9 mouse cellular contexts compared by ENCODE assay signal in genomic region chr7:127017950-127018345, GRCm38 (mm10). TPM values are rescaled to one million over a fixed set of nuclear protein-coding genes. Genes with fewer than 3 reads are reported as not detected.
DNase-seq lines count a peak whose midpoint lies in the region; ATAC-seq and TF ChIP-seq lines count a peak whose summit lies in the region.
"Had no signal": no experiment of that assay in that cellular context is flagged by ENCODE, and none has a peak within 500 bp of the region (broad histone marks: within the 10 kb centered on the region; RNA-seq: fewer than 3 reads in every experiment).

No protein-coding gene starts in this region.

- H3K27me3 ChIP-seq in lung, embryonic 16.5 days (ENCODE audit: control insufficient read depth, insufficient read depth, low read depth, low read length), result no peaks in the 10 kb centered on the region
- no peaks in the 10 kb centered on the region for H3K27me3 ChIP-seq in limb, embryonic 12.5 days

- peak overlapping the region; percentile 98 for H3K27ac ChIP-seq in lung, embryonic 16.5 days (ENCODE audit: low read length)
- H3K27ac ChIP-seq in limb, embryonic 12.5 days, result peak overlapping the region; percentile 80
- 0 out of 2 replicates have a peak overlapping the region, but pooled peaks have one; percentile 6 for H3K27ac ChIP-seq in olfactory bulb, adult 2 months (ENCODE audit: insufficient read depth, low read depth, low read length)

- H3K36me3 ChIP-seq in lung, embryonic 16.5 days (ENCODE audit: control insufficient read depth, insufficient read depth, low read length), result peaks cover 13% of the 10 kb centered on the region
- H3K36me3 ChIP-seq in limb, embryonic 12.5 days, result peaks cover 50% of the 10 kb centered on the region

- H3K4me3 ChIP-seq in lung, embryonic 16.5 days (ENCODE audit: low read length), result no peak overlapping the region
- no peak overlapping the region for H3K4me3 ChIP-seq in lung, adult 2 months (replicated peaks; ENCODE audit: extremely low read depth, low read depth, low read length)
- peak overlapping the region; percentile 12; the same call in 1 of the 2 replicates for H3K4me3 ChIP-seq in limb, embryonic 12.5 days (replicated peaks)
- H3K4me3 ChIP-seq in olfactory bulb, adult 2 months (ENCODE audit: insufficient read depth, low read depth, low read length), result no peak overlapping the region

- peak; percentile 69 for DNase-seq in cerebellum, adult 11-12 months
- DNase-seq in cerebellum, adult 8-10 months, result no peak
- DNase-seq in lung, adult 2 months, result no peak
- DNase-seq in adrenal gland, postnatal 14 days, result no peak
- DNase-seq in adrenal gland, postnatal 10 days, result no peak
- DNase-seq: lung, postnatal 36 days had no signal

- no peak for TF ChIP-seq CTCF in lung, adult 2 months (IDR thresholded peaks at IDR 0.05; ENCODE audit: insufficient read depth, low read length)
- no peak for TF ChIP-seq CTCF in olfactory bulb, adult 2 months (IDR thresholded peaks at IDR 0.05; ENCODE audit: insufficient read depth, low read depth, low read length)

- 31% methylated on average over 6 of the region's 6 CpGs for WGBS in lung, embryonic 16.5 days
- 43% methylated on average over 6 of the region's 6 CpGs for WGBS in lung, adult 2 months
- 46% methylated on average over 6 of the region's 6 CpGs for WGBS in limb, embryonic 12.5 days
- 28% methylated on average over 6 of the region's 6 CpGs for WGBS in olfactory bulb, adult 2 months

- peak overlapping the region; percentile 30 for H3K9ac ChIP-seq in lung, embryonic 16.5 days (ENCODE audit: low read length)
- peak overlapping the region; percentile 45; the same call in 1 of the 2 replicates for H3K9ac ChIP-seq in limb, embryonic 12.5 days (replicated peaks)

- TF ChIP-seq POLR2A in lung, adult 2 months (IDR thresholded peaks at IDR 0.05; ENCODE audit: borderline replicate concordance, extremely low read depth, low read depth, low read length), result no peak
- no peak for TF ChIP-seq POLR2A in olfactory bulb, adult 2 months (IDR thresholded peaks at IDR 0.05; ENCODE audit: insufficient read depth, low read depth, low read length)

- H3K4me2 ChIP-seq in lung, embryonic 16.5 days (ENCODE audit: low read depth, low read length), result peak overlapping the region; percentile 39
- peak overlapping the region; percentile 92 for H3K4me2 ChIP-seq in limb, embryonic 12.5 days

- no peak for ATAC-seq in lung, embryonic 16.5 days (ENCODE audit: low read depth)
- no peak for ATAC-seq in limb, embryonic 12.5 days (ENCODE audit: insufficient number of reproducible peaks, insufficient read depth, low FRiP score, low TSS enrichment, low read depth)

- peaks cover 68% of the 10 kb centered on the region for H3K4me1 ChIP-seq in lung, embryonic 16.5 days (replicated peaks; ENCODE audit: control insufficient read depth, insufficient read depth, low read length)
- peaks cover 17% of the 10 kb centered on the region for H3K4me1 ChIP-seq in lung, adult 2 months (ENCODE audit: control insufficient read depth, insufficient read depth, low read length)
- H3K4me1 ChIP-seq in limb, embryonic 12.5 days (replicated peaks), result peaks cover 76% of the 10 kb centered on the region
- H3K4me1 ChIP-seq in olfactory bulb, adult 2 months (ENCODE audit: control insufficient read depth, insufficient read depth, low read length), result peaks cover 67% of the 10 kb centered on the region

- no peaks in the 10 kb centered on the region for H3K9me3 ChIP-seq in lung, embryonic 16.5 days (ENCODE audit: control insufficient read depth, low read length)
- H3K9me3 ChIP-seq in limb, embryonic 12.5 days, result no peaks in the 10 kb centered on the region

RNA-seq across cellular contexts. Expression of gene Pagr1a, which starts 0.8 kb away (rescaled TPM):
- polyA plus RNA-seq in lung, embryonic 16.5 days (2015; fragmentation: Nextera tagmentation; extraction: Ambion mirVana), result 45.9 and 67.2 TPM in 2 replicates
- polyA plus RNA-seq in lung, adult 2 months (2012; rRNA removed), result 5.7 and 7.5 TPM in 2 replicates
- polyA plus RNA-seq in limb, embryonic 12.5 days (2016; fragmentation: Nextera tagmentation; extraction: Ambion mirVana), result 33.0 and 34.4 TPM in 2 replicates
- not detected in 2 replicates for polyA plus RNA-seq in olfactory bulb, adult 2 months (2012; ENCODE audit: insufficient read depth, insufficient read length, low replicate concordance, missing spikeins)
- 7.9 and 24.6 TPM in 2 replicates for total RNA-seq in adrenal gland, postnatal 14 days (2021)
- 10 to 100 TPM; 10.1 to 19.1 TPM for total RNA-seq in adrenal gland, postnatal 10 days (2021)

RNA-seq across cellular contexts. Expression of gene Pagr1b, which starts 1.7 kb away (rescaled TPM):
- 0.62 and 0.93 TPM in 2 replicates for polyA plus RNA-seq in lung, embryonic 16.5 days (2015; fragmentation: Nextera tagmentation; extraction: Ambion mirVana)
- 2.6 and 2.8 TPM in 2 replicates for polyA plus RNA-seq in lung, adult 2 months (2012; rRNA removed)
- 0.42 and 0.59 TPM in 2 replicates for polyA plus RNA-seq in limb, embryonic 12.5 days (2016; fragmentation: Nextera tagmentation; extraction: Ambion mirVana)
- not detected in 2 replicates for polyA plus RNA-seq in olfactory bulb, adult 2 months (2012; ENCODE audit: insufficient read depth, insufficient read length, low replicate concordance, missing spikeins)
- total RNA-seq in adrenal gland, postnatal 14 days (2021), result 3.0 and 3.2 TPM in 2 replicates
- total RNA-seq in adrenal gland, postnatal 10 days (2021), result not detected

RNA-seq across cellular contexts. Expression of gene Gm42742, which starts 2.9 kb away (rescaled TPM):
- 39.1 and 63.1 TPM in 2 replicates for polyA plus RNA-seq in lung, embryonic 16.5 days (2015; fragmentation: Nextera tagmentation; extraction: Ambion mirVana)
- polyA plus RNA-seq in lung, adult 2 months (2012; rRNA removed), result 26.5 and 38.8 TPM in 2 replicates
- polyA plus RNA-seq in limb, embryonic 12.5 days (2016; fragmentation: Nextera tagmentation; extraction: Ambion mirVana), result 73.7 and 81.2 TPM in 2 replicates
- polyA plus RNA-seq in olfactory bulb, adult 2 months (2012; ENCODE audit: insufficient read depth, insufficient read length, low replicate concordance, missing spikeins), result not detected in 2 replicates
- total RNA-seq in adrenal gland, postnatal 14 days (2021), result 8.4 and 26.9 TPM in 2 replicates
- 10 to 100 TPM; 17.7 to 22.5 TPM for total RNA-seq in adrenal gland, postnatal 10 days (2021)

RNA-seq across cellular contexts. Expression of gene Prrt2, which starts 3.1 kb away (rescaled TPM):
- 4.5 TPM in 2 replicates for polyA plus RNA-seq in lung, embryonic 16.5 days (2015; fragmentation: Nextera tagmentation; extraction: Ambion mirVana)
- polyA plus RNA-seq in lung, adult 2 months (2012; rRNA removed), result 8.1 and 9.8 TPM in 2 replicates
- 3.1 and 6.4 TPM in 2 replicates for polyA plus RNA-seq in limb, embryonic 12.5 days (2016; fragmentation: Nextera tagmentation; extraction: Ambion mirVana)
- polyA plus RNA-seq in olfactory bulb, adult 2 months (2012; ENCODE audit: insufficient read depth, insufficient read length, low replicate concordance, missing spikeins), result not detected in 2 replicates
- 3.5 and 4.6 TPM in 2 replicates for total RNA-seq in adrenal gland, postnatal 14 days (2021)
- 1 to 10 TPM; 3.1 to 5.8 TPM for total RNA-seq in adrenal gland, postnatal 10 days (2021)

RNA-seq across cellular contexts. Expression of gene Mvp, which starts 3.5 kb away (rescaled TPM):
- polyA plus RNA-seq in lung, embryonic 16.5 days (2015; fragmentation: Nextera tagmentation; extraction: Ambion mirVana), result 14.9 and 17.9 TPM in 2 replicates
- polyA plus RNA-seq in lung, adult 2 months (2012; rRNA removed), result 82.2 and 125 TPM in 2 replicates
- polyA plus RNA-seq in limb, embryonic 12.5 days (2016; fragmentation: Nextera tagmentation; extraction: Ambion mirVana), result 4.1 and 4.6 TPM in 2 replicates
- polyA plus RNA-seq in olfactory bulb, adult 2 months (2012; ENCODE audit: insufficient read depth, insufficient read length, low replicate concordance, missing spikeins), result not detected in 2 replicates
- total RNA-seq in adrenal gland, postnatal 14 days (2021), result 61.7 and 63.8 TPM in 2 replicates
- 10 to 100 TPM; 55.7 to 60.9 TPM for total RNA-seq in adrenal gland, postnatal 10 days (2021)

Comparison
In these comparisons a context has a peak if more than half of its experiments do, and no peak if none do; other contexts are left out.
1. H3K27ac ChIP-seq: peak in every context shown above with its lines; median percentile 98 in lung, embryonic 16.5 days; 80 in limb, embryonic 12.5 days; 6 in olfactory bulb, adult 2 months.
2. RNA of gene Gm42742, which starts 2.9 kb away (polyA plus RNA-seq): 73.7 to 81.2 TPM in limb, embryonic 12.5 days, 39.1 to 63.1 TPM in lung, embryonic 16.5 days and 26.5 to 38.8 TPM in lung, adult 2 months; not detected in olfactory bulb, adult 2 months; every median in the first group is over 10 times any median in the second.